Mouse (Mus musculus) forebrain, embryonic 11.5 days (tissue): Measurements from ENCODE around the gene 1700013G24Rik. TPM values are rescaled to one million over a fixed set of nuclear protein-coding genes. Genes with fewer than 3 reads are reported as not detected.

Experiments
- ATAC-seq: fragments of 200-750 bp; cut with Nextera tagmentation; replicated peaks from 2 replicates; pipeline ENCODE4 v1.8.0; 2017; ENCODE audit warnings: moderate TSS enrichment; ENCODE audit not compliant: low FRiP score
- DNase-seq: peaks from one replicate; pipeline ENCODE4 v3.0.0-alpha.2; 2017; ENCODE audit warnings: low spot score
- H3K27ac ChIP-seq: fragments of 300-500 bp; sonication (generic); 2 replicates; pipeline ENCODE4 v1.5.1; 2014; ENCODE audit warnings: low read depth, low read length
- H3K27me3 ChIP-seq: fragments of 300-500 bp; sonication (generic); 2 replicates; pipeline ENCODE4 v1.6.1; 2014; ENCODE audit warnings: mild to moderate bottlenecking, low read length, mixed read lengths; ENCODE audit not compliant: control insufficient read depth, insufficient read depth
- H3K36me3 ChIP-seq: fragments of 300-500 bp; sonication (generic); 2 replicates; pipeline ENCODE4 v1.6.1; 2014; ENCODE audit warnings: mild to moderate bottlenecking, low read length, moderate library complexity, mixed read lengths; ENCODE audit not compliant: control insufficient read depth, insufficient read depth
- H3K4me1 ChIP-seq: fragments of 300-500 bp; sonication (generic); replicated peaks from 2 replicates; pipeline ENCODE4 v1.6.1; 2014; ENCODE audit warnings: low read length, mixed read lengths; ENCODE audit not compliant: control insufficient read depth, insufficient read depth
- H3K4me2 ChIP-seq: fragments of 300-500 bp; sonication (generic); 2 replicates; pipeline ENCODE4 v1.6.1; 2014; ENCODE audit warnings: low read depth, mild to moderate bottlenecking, low read length, moderate library complexity, mixed read lengths; ENCODE audit not compliant: severe bottlenecking
- H3K4me3 ChIP-seq: fragments of 300-500 bp; sonication (generic); 2 replicates; pipeline ENCODE4 v1.5.1; 2014; ENCODE audit warnings: low read depth, low read length
- H3K9ac ChIP-seq: fragments of 300-500 bp; sonication (generic); 2 replicates; pipeline ENCODE4 v1.6.1; 2014; ENCODE audit warnings: low read length
- H3K9me3 ChIP-seq: fragments of 300-500 bp; sonication (generic); 2 replicates; pipeline ENCODE4 v1.6.1; 2016; ENCODE audit warnings: low read length, mixed read lengths; ENCODE audit not compliant: control insufficient read depth
- WGBS: fragments of 180-500 bp; shearing (Covaris S2); extraction: QIAGEN DNeasy Blood & Tissue Kit; methylation state at CpG from one replicate; pipeline ENCODE4 v1.1.7; 2014; 5-methylcytosine and 5-hydroxymethylcytosine counted together
- polyA plus RNA-seq: library from polyadenylated mRNA; unstranded; fragments of >200 nt; fragmentation: Nextera tagmentation; extraction: Ambion mirVana; gene quantifications from 2 replicates; pipeline ENCODE4 v1.2.1, GENCODE M21; 2014

The 1700013G24Rik gene
- polyA plus RNA-seq, 1 experiment from 2014 or later = not detected

- ATAC-seq (no peak), DNase-seq (no peak)
- Histone ChIP-seq H3K4me3 (peak overlapping the region; percentile 59), H3K36me3 (no peaks in the 10 kb centered on the region), H3K9me3 (no peaks in the 10 kb centered on the region), H3K4me1 (peaks cover 20% of the 10 kb centered on the region), H3K27ac (0 out of 2 replicates have a peak overlapping the region, but pooled peaks have one; percentile 25), H3K4me2 (peak overlapping the region; percentile 92), H3K27me3 (no peaks in the 10 kb centered on the region), H3K9ac (peak overlapping the region; percentile 67)
- WGBS = 31% methylated on average over 15 of the region's 15 CpGs
These were observed 17.0 kb downstream of the 1700013G24Rik start for GRCm38 (mm10) chr4:137469845-137470692.

- 70% methylated on average over 9 of the region's 9 CpGs for WGBS
- ATAC-seq (no peak), DNase-seq (no peak)
- Histone ChIP-seq H3K4me3 (0 out of 2 replicates have a peak overlapping the region, but pooled peaks have one; percentile 59), H3K9ac (no peak overlapping the region), H3K9me3 (no peaks in the 10 kb centered on the region), H3K4me1 (peaks cover 20% of the 10 kb centered on the region), H3K4me2 (peak overlapping the region; percentile 92; the same call in 1 of the 2 replicates), H3K27ac (no peak overlapping the region), H3K36me3 (no peaks in the 10 kb centered on the region), H3K27me3 (no peaks in the 10 kb centered on the region)
These were observed 17.7 kb downstream of the 1700013G24Rik start for GRCm38 (mm10) chr4:137470701-137471317.

GRCm38 (mm10) chr4:137471326-137471725 is 18.2 kb downstream of the 1700013G24Rik start:
- Histone ChIP-seq H3K27ac (no peak overlapping the region), H3K9me3 (no peaks in the 10 kb centered on the region), H3K4me1 (peaks cover 21% of the 10 kb centered on the region), H3K4me3 (no peak overlapping the region), H3K27me3 (no peaks in the 10 kb centered on the region), H3K36me3 (no peaks in the 10 kb centered on the region), H3K9ac (no peak overlapping the region), H3K4me2 (no peak overlapping the region)
- 69% methylated on average over 8 of the region's 8 CpGs for WGBS
- DNase-seq (no peak), ATAC-seq (no peak)

- Histone ChIP-seq H3K36me3 (no peaks in the 10 kb centered on the region), H3K9ac (no peak overlapping the region), H3K9me3 (no peaks in the 10 kb centered on the region), H3K4me1 (peaks cover 27% of the 10 kb centered on the region), H3K27me3 (no peaks in the 10 kb centered on the region), H3K4me3 (no peak overlapping the region), H3K4me2 (no peak overlapping the region), H3K27ac (no peak overlapping the region)
- WGBS = 87% methylated on average over 8 of the region's 8 CpGs
- ATAC-seq (no peak), DNase-seq (no peak)
These were observed 20.2 kb downstream of the 1700013G24Rik start for GRCm38 (mm10) chr4:137473240-137473639.

- WGBS = 79% methylated on average over 18 of the region's 18 CpGs
- H3K4me1 ChIP-seq = peaks cover 30% of the 10 kb centered on the region
- no peaks in the 10 kb centered on the region for H3K9me3 ChIP-seq
- H3K9ac ChIP-seq = no peak overlapping the region
- no peak for DNase-seq
- no peak for ATAC-seq
- no peak overlapping the region for H3K4me3 ChIP-seq
- H3K27ac ChIP-seq = no peak overlapping the region
- no peaks in the 10 kb centered on the region for H3K27me3 ChIP-seq
- H3K36me3 ChIP-seq = no peaks in the 10 kb centered on the region
- no peak overlapping the region for H3K4me2 ChIP-seq
These were observed 20.8 kb downstream of the 1700013G24Rik start for GRCm38 (mm10) chr4:137473701-137474388.

- H3K36me3 ChIP-seq = no peaks in the 10 kb centered on the region
- no peak for DNase-seq
- no peak for ATAC-seq
- no peaks in the 10 kb centered on the region for H3K27me3 ChIP-seq
- no peaks in the 10 kb centered on the region for H3K9me3 ChIP-seq
- WGBS = 91% methylated on average over 7 of the region's 7 CpGs
- no peak overlapping the region for H3K4me3 ChIP-seq
- no peak overlapping the region for H3K27ac ChIP-seq
- no peak overlapping the region for H3K4me2 ChIP-seq
- no peak overlapping the region for H3K9ac ChIP-seq
- peaks cover 26% of the 10 kb centered on the region for H3K4me1 ChIP-seq
These were observed 21.6 kb downstream of the 1700013G24Rik start for GRCm38 (mm10) chr4:137474694-137475093.

- ATAC-seq (no peak), DNase-seq (no peak)
- Histone ChIP-seq H3K4me1 (peaks cover 24% of the 10 kb centered on the region), H3K9ac (no peak overlapping the region), H3K36me3 (no peaks in the 10 kb centered on the region), H3K27ac (no peak overlapping the region), H3K4me3 (no peak overlapping the region), H3K4me2 (no peak overlapping the region), H3K9me3 (no peaks in the 10 kb centered on the region), H3K27me3 (no peaks in the 10 kb centered on the region)
- 84% methylated on average over 13 of the region's 13 CpGs for WGBS
These were observed 22.4 kb downstream of the 1700013G24Rik start for GRCm38 (mm10) chr4:137475271-137476050.
